ENCODE assay signal across 9 mouse cellular contexts in the genomic region with DNA sequence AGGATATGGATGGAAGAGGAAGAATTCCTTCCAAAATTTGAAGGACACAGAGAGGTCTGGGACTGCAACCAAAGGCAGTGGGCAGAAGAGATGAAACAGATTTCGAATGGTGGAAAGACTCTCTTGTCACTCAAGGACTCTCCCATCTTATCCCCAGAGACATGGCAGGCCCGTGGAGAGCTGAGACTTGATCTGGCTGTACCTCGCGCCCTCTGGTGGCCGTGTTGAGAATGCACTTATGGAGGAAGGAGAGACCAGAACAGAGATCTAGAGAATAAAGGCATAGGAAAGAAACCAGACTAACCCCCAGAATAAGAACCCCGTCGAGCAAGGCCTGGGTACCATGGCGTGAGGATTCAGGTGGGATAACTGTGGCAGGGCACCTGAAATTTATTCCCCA.
DNase-seq lines count a peak whose midpoint lies in the region; ATAC-seq and TF ChIP-seq lines count a peak whose summit lies in the region.
"Had no signal": no experiment of that assay in that cellular context is flagged by ENCODE, and none has a peak within 500 bp of the region (broad histone marks: within the 10 kb centered on the region; RNA-seq: fewer than 3 reads in every experiment).

No protein-coding gene starts in this region.

- TF ChIP-seq CTCF in G1E (IDR thresholded peaks at IDR 0.05; ENCODE audit: low read depth, low read length): peak; percentile 38; the same call in 1 of the 2 replicates
- TF ChIP-seq CTCF in lung, adult 2 months (IDR thresholded peaks at IDR 0.05; ENCODE audit: insufficient read depth, low read length): peak; percentile 78

- DNase-seq in G1E (ENCODE audit: low spot score): no peak
- DNase-seq in adrenal gland, postnatal 10 days: peak; percentile 88
- DNase-seq in embryo, embryonic 10.5 days (ENCODE audit: low spot score): peak; percentile 84
- peak; percentile 43 to 51 for DNase-seq in gastrocnemius, postnatal 36 days
- DNase-seq in large intestine, adult 2 months (ENCODE audit: low read depth, low spot score): peak; percentile 14
- peak; percentile 72 for DNase-seq in lung, adult 2 months
- peak; percentile 85 for DNase-seq in right cerebral cortex, adult 18-20 months
- no peak for DNase-seq in B cell, adult 2 months

- 11% methylated on average over 8 of the region's 8 CpGs for WGBS in large intestine, adult 2 months
- 10% methylated on average over 8 of the region's 8 CpGs for WGBS in lung, adult 2 months

- no peak overlapping the region for H3K4me3 ChIP-seq in G1E (ENCODE audit: low read depth, low read length)
- no peak overlapping the region for H3K4me3 ChIP-seq in lung, adult 2 months (replicated peaks; ENCODE audit: extremely low read depth, low read depth, low read length)
- H3K4me3 ChIP-seq: liver, embryonic 15.5 days had no signal

- peak; percentile 45; the same call in 1 of the 2 replicates for ATAC-seq in G1E (ENCODE audit: extremely low read depth, insufficient number of reproducible peaks, low FRiP score, poor library complexity, severe bottlenecking)

- intact Hi-C loops in gastrocnemius, postnatal 36 days (cut with DNase I): loop anchor here (1.0 to 5.0 kb wide), 2 partner anchors 304 to 481 kb away; no protein-coding TSS in a partner anchor

- no peak for TF ChIP-seq POLR2A in lung, adult 2 months (IDR thresholded peaks at IDR 0.05; ENCODE audit: borderline replicate concordance, extremely low read depth, low read depth, low read length)

- H3K36me3 ChIP-seq in G1E (replicated peaks): no peaks in the 10 kb centered on the region
- H3K36me3 ChIP-seq: liver, embryonic 15.5 days had no signal

- no peaks in the 10 kb centered on the region for H3K27me3 ChIP-seq in G1E (ENCODE audit: insufficient read depth, low read length)
- H3K27me3 ChIP-seq: liver, embryonic 15.5 days had no signal

- no peaks in the 10 kb centered on the region for H3K4me1 ChIP-seq in G1E (ENCODE audit: insufficient read depth, low read depth, low read length)
- no peaks in the 10 kb centered on the region for H3K4me1 ChIP-seq in lung, adult 2 months (ENCODE audit: control insufficient read depth, insufficient read depth, low read length)
- H3K4me1 ChIP-seq: liver, embryonic 15.5 days had no signal

- H3K9me3 ChIP-seq in G1E (replicated peaks): peaks cover 35% of the 10 kb centered on the region
- H3K9me3 ChIP-seq: liver, embryonic 15.5 days had no signal

Comparison
In these comparisons a context has a peak if more than half of its experiments do, and no peak if none do; other contexts are left out.
1. DNase-seq: peak in adrenal gland, postnatal 10 days (single experiment), embryo, embryonic 10.5 days (single experiment), gastrocnemius, postnatal 36 days (2 of 2), large intestine, adult 2 months (single experiment), lung, adult 2 months (single experiment) and right cerebral cortex, adult 18-20 months (single experiment); none in G1E (single experiment) and B cell, adult 2 months (0 of 2).